Comparison of ENCODE assay signal across 27 mouse cellular contexts in the genomic region with DNA sequence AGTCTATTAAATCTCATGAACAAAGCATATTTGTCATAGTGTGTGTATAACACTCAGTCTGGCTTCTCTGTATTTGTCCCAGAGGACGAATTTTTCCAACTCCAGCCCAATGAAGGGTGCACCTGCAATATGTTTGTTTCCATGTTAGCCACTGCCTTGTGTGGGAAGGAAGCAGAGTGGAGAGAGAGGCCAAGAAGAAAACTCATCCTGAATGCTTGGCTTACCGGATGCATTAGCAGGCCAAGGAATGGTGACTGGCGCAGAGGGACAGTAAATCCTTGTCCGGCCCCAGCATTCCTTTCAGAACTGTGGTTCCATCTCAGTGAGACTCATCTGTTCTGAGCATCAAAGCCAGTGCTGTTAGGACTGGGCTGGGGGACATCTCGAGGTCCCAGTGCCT. TPM values are rescaled to one million over a fixed set of nuclear protein-coding genes. Genes with fewer than 3 reads are reported as not detected.
"Had no signal": no experiment of that assay in that cellular context is flagged by ENCODE, and none has a peak within 500 bp of the region (broad histone marks: within the 10 kb centered on the region; RNA-seq: fewer than 3 reads in every experiment).

No protein-coding gene starts in this region.

- H3K27me3 ChIP-seq: hindbrain, embryonic 12.5 days; intestine, embryonic 15.5 days; limb, embryonic 12.5 days; liver, embryonic 13.5 days; liver, embryonic 15.5 days had no signal

- H3K4me3 ChIP-seq: heart, embryonic 10.5 days; heart, embryonic 12.5 days; hindbrain, embryonic 10.5 days; hindbrain, embryonic 12.5 days; intestine, embryonic 15.5 days; layer of hippocampus, adult 2 months; limb, embryonic 12.5 days; liver, embryonic 13.5 days; liver, embryonic 15.5 days had no signal

- H3K9ac ChIP-seq: heart, embryonic 12.5 days; hindbrain, embryonic 12.5 days; hindbrain, embryonic 14.5 days; intestine, embryonic 15.5 days; limb, embryonic 12.5 days; liver, embryonic 13.5 days; liver, embryonic 15.5 days; liver, postnatal 0 days had no signal

- H3K9me3 ChIP-seq: heart, embryonic 10.5 days; hindbrain, embryonic 12.5 days; intestine, embryonic 15.5 days; liver, embryonic 13.5 days; liver, embryonic 15.5 days had no signal

- DNase-seq: heart, adult 18-20 months; heart, postnatal 10 days; heart, postnatal 4 days; kidney, adult 18-20 months; kidney, adult 8-10 months; kidney, postnatal 10 days; kidney, postnatal 25 days; kidney, postnatal 4 days; layer of hippocampus, postnatal 36 days; left cerebral cortex, postnatal 4 days; liver; liver, embryonic 13.5 days; liver, postnatal 0 days had no signal

- ATAC-seq: hindbrain, embryonic 16.5 days; inflammation-experienced regulatory T-cells, adult 6 months; intestine, embryonic 15.5 days; intestine, postnatal 0 days; liver, postnatal 0 days had no signal

- H3K4me2 ChIP-seq: heart, embryonic 12.5 days; hindbrain, embryonic 12.5 days; hindbrain, embryonic 14.5 days; intestine, embryonic 15.5 days; limb, embryonic 12.5 days; liver, embryonic 11.5 days; liver, embryonic 13.5 days; liver, embryonic 15.5 days had no signal

- H3K4me1 ChIP-seq: heart, embryonic 10.5 days; heart, embryonic 12.5 days; intestine, embryonic 15.5 days; liver, embryonic 13.5 days; liver, embryonic 15.5 days had no signal

- H3K36me3 ChIP-seq: heart, embryonic 10.5 days; heart, embryonic 12.5 days; hindbrain, embryonic 10.5 days; hindbrain, embryonic 12.5 days; intestine, embryonic 15.5 days; limb, embryonic 12.5 days; liver, embryonic 13.5 days; liver, embryonic 15.5 days had no signal

- H3K27ac ChIP-seq: heart, embryonic 10.5 days; hindbrain, embryonic 10.5 days; hindbrain, embryonic 12.5 days; hindbrain, embryonic 14.5 days; intestine, embryonic 15.5 days; layer of hippocampus, adult 2 months; limb, embryonic 12.5 days; liver, embryonic 13.5 days; liver, embryonic 15.5 days had no signal

RNA-seq across cellular contexts. Expression of a gene that starts 21.1 kb away (rescaled TPM):
- total RNA-seq: granulocyte monocyte progenitor cell, adult 5-6 weeks had no signal
